Mouse (Mus musculus): ENCODE results near the gene Ppfibp2.

- TF ChIP-seq USF1 (IDR thresholded peaks at IDR 0.05; ENCODE audit: low read depth), result no peak
- no peak for TF ChIP-seq TCF12 (IDR thresholded peaks at IDR 0.05; ENCODE audit: insufficient read depth, poor library complexity, severe bottlenecking)
- TF ChIP-seq POLR2A (IDR thresholded peaks at IDR 0.05; ENCODE audit: insufficient read length, low read depth), result no peak
- TF ChIP-seq REST (IDR thresholded peaks at IDR 0.05; ENCODE audit: insufficient read depth, insufficient read length), result no peak
- no peak for TF ChIP-seq E2F4 (IDR thresholded peaks at IDR 0.05; ENCODE audit: insufficient read depth)
Measured at GRCm38 (mm10) chr7:107594325-107594856, 616 bp upstream of the Ppfibp2 start.
